Mouse (Mus musculus): Measurements from ENCODE around the gene Lrrc8a. TPM values are rescaled to one million over a fixed set of nuclear protein-coding genes. Genes with fewer than 3 reads are reported as not detected.

Lrrc8a gene
- polyA plus RNA-seq, 2 experiments, result 18.8 to 47.2 TPM

DNA sequence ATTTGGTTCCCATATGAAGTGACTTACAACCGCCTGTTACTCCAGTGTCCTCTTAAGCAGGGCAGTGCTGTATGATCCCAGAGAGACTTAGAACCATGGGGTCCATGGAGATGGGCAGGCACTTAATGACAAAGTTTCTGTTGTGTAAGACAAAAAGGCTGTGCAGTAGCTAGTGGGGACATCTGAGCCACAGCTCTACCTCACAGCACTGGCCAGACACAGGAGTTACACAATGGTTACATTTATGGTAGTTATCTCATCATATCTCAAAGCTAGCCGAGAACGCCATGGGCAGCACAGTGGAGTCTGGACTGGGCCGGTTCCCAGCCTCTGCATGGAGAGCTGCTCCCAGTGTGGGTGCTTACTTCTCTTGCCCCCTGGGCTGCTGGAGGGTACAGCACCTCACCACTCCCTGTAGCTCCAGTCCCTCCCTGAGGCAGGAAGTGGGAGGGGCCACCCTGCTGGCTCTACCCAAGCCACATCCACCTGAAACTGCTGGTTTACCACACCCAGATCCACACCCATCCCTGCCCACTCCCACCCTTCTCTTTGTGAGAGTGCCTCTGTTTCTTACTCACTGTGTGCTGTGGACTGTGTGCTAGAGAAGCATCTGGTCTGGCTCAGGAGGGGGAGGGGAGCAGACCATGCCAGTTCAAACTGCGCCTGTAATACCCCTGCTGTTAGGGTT, 14.0 kb downstream of the Lrrc8a start:
- WGBS, result 75% methylated on average over 5 of the region's 5 CpGs
- Histone ChIP-seq H3K27me3 (ENCODE audit: control insufficient read depth, insufficient read depth, low read length) (no peaks in the 10 kb centered on the region), H3K27ac (replicated peaks; ENCODE audit: low read depth, low read length) (no peak overlapping the region), H3K9ac (ENCODE audit: low read depth, low read length, severe bottlenecking) (no peak overlapping the region), H3K4me1 (ENCODE audit: control insufficient read depth, insufficient read depth, low read length) (no peaks in the 10 kb centered on the region), H3K36me3 (ENCODE audit: control insufficient read depth, insufficient read depth, low read length) (peaks cover 67% of the 10 kb centered on the region), H3K9me3 (ENCODE audit: control insufficient read depth, low read length) (no peaks in the 10 kb centered on the region), H3K4me3 (replicated peaks; ENCODE audit: low read length) (no peak overlapping the region), H3K4me2 (replicated peaks; ENCODE audit: low read depth, low read length, severe bottlenecking) (no peak overlapping the region)
- TF ChIP-seq POLR2A (IDR thresholded peaks at IDR 0.05; ENCODE audit: borderline replicate concordance, extremely low read depth, insufficient read depth, insufficient read length), result no peak
- DNase-seq (ENCODE audit: low spot score) (no peak), ATAC-seq (ENCODE audit: low FRiP score, low read depth) (no peak)

DNA sequence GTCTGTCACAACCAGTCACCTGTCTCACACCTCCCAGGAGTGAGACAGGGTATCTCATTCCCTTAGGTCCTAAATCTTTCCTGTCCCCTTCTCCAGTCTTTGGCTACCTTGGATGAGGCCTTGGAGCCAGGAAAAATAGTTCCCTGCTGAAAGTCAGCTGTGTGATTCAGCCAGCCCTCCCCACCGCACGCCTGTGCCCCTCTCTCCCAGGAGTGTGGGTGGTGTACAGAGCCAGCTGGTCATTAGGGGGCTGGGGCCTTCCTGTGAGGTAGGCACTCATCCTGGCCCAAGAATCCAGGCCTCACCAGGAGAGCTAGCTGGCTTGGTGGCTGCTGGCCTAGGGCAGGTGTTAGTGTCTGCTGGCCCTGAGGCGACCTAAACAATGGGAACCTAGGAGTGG, 15.0 kb downstream of the Lrrc8a start:
- no peak overlapping the region for H3K4me2 ChIP-seq (replicated peaks; ENCODE audit: low read depth, low read length, severe bottlenecking)
- H3K9me3 ChIP-seq (ENCODE audit: control insufficient read depth, low read length), result no peaks in the 10 kb centered on the region
- no peaks in the 10 kb centered on the region for H3K27me3 ChIP-seq (ENCODE audit: control insufficient read depth, insufficient read depth, low read length)
- TF ChIP-seq POLR2A (IDR thresholded peaks at IDR 0.05; ENCODE audit: borderline replicate concordance, extremely low read depth, insufficient read depth, insufficient read length), result no peak
- no peaks in the 10 kb centered on the region for H3K4me1 ChIP-seq (ENCODE audit: control insufficient read depth, insufficient read depth, low read length)
- WGBS, result 80% methylated on average over 3 of the region's 3 CpGs
- no peak overlapping the region for H3K9ac ChIP-seq (ENCODE audit: low read depth, low read length, severe bottlenecking)
- no peak for DNase-seq (ENCODE audit: low spot score)
- no peak for ATAC-seq (ENCODE audit: low FRiP score, low read depth)
- H3K36me3 ChIP-seq (ENCODE audit: control insufficient read depth, insufficient read depth, low read length), result peaks cover 73% of the 10 kb centered on the region
- no peak overlapping the region for H3K27ac ChIP-seq (replicated peaks; ENCODE audit: low read depth, low read length)
- no peak overlapping the region for H3K4me3 ChIP-seq (replicated peaks; ENCODE audit: low read length)

DNA sequence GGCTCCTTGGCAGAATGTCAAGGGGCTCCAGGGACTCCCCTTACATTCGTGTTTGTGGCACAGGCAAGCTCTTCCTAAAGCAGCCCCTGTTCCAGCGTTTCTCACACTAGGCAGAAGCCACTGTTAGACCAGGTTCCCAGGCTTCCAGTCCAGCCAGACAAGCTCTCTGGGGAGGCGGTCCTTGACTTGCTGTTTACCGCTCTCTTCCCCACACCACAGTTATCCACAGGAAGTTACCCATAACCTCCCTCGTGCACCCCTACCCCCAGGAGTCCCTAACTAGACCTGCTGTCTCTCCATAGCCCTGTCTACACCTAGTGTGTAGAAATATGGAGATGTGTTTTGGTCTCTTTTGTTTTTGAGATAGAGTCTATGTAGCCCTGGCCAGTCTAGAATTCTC, 16.3 kb downstream of the Lrrc8a start:
- Histone ChIP-seq H3K27ac (replicated peaks; ENCODE audit: low read depth, low read length) (no peak overlapping the region), H3K4me1 (ENCODE audit: control insufficient read depth, insufficient read depth, low read length) (0 out of 2 replicates have a peak, but pooled peaks cover 3% of the 10 kb centered on the region), H3K9me3 (ENCODE audit: control insufficient read depth, low read length) (no peaks in the 10 kb centered on the region), H3K4me2 (replicated peaks; ENCODE audit: low read depth, low read length, severe bottlenecking) (no peak overlapping the region), H3K27me3 (ENCODE audit: control insufficient read depth, insufficient read depth, low read length) (no peaks in the 10 kb centered on the region), H3K36me3 (ENCODE audit: control insufficient read depth, insufficient read depth, low read length) (peaks cover 75% of the 10 kb centered on the region), H3K4me3 (replicated peaks; ENCODE audit: low read length) (no peak overlapping the region), H3K9ac (ENCODE audit: low read depth, low read length, severe bottlenecking) (no peak overlapping the region)
- DNase-seq (ENCODE audit: low spot score) (no peak), ATAC-seq (ENCODE audit: low FRiP score, low read depth) (no peak)
- WGBS, result 68% methylated on average over 5 of the region's 5 CpGs
- TF ChIP-seq POLR2A (IDR thresholded peaks at IDR 0.05; ENCODE audit: borderline replicate concordance, extremely low read depth, insufficient read depth, insufficient read length), result no peak

DNA sequence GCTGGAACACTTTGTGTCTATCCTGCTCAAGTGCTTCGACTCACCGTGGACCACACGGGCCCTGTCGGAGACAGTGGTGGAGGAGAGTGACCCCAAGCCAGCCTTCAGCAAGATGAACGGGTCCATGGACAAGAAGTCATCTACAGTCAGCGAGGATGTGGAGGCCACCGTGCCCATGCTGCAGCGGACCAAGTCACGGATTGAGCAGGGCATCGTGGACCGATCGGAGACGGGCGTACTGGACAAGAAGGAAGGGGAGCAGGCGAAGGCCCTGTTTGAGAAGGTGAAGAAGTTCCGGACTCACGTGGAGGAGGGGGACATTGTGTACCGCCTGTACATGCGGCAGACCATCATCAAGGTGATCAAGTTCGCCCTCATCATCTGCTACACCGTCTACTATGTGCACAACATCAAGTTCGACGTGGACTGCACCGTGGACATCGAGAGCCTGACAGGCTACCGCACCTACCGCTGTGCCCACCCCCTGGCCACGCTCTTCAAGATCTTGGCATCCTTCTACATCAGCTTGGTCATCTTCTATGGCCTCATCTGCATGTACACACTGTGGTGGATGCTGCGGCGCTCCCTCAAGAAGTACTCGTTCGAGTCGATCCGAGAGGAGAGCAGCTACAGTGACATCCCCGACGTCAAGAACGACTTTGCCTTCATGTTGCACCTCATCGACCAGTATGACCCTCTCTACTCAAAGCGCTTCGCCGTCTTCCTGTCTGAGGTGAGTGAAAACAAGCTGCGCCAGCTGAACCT, 18.3 kb downstream of the Lrrc8a start:
- ATAC-seq (ENCODE audit: low FRiP score, low read depth) (no peak), DNase-seq (ENCODE audit: low spot score) (no peak)
- TF ChIP-seq POLR2A (IDR thresholded peaks at IDR 0.05; ENCODE audit: borderline replicate concordance, extremely low read depth, insufficient read depth, insufficient read length), result no peak
- no peak overlapping the region for H3K27ac ChIP-seq (replicated peaks; ENCODE audit: low read depth, low read length)
- H3K36me3 ChIP-seq (ENCODE audit: control insufficient read depth, insufficient read depth, low read length), result peaks cover 72% of the 10 kb centered on the region
- H3K9ac ChIP-seq (ENCODE audit: low read depth, low read length, severe bottlenecking), result no peak overlapping the region
- no peak overlapping the region for H3K4me3 ChIP-seq (replicated peaks; ENCODE audit: low read length)
- no peaks in the 10 kb centered on the region for H3K9me3 ChIP-seq (ENCODE audit: control insufficient read depth, low read length)
- H3K4me2 ChIP-seq (replicated peaks; ENCODE audit: low read depth, low read length, severe bottlenecking), result no peak overlapping the region
- H3K4me1 ChIP-seq (ENCODE audit: control insufficient read depth, insufficient read depth, low read length), result 0 out of 2 replicates have a peak, but pooled peaks cover 3% of the 10 kb centered on the region
- WGBS, result 97% methylated on average over 42 of the region's 42 CpGs
- no peaks in the 10 kb centered on the region for H3K27me3 ChIP-seq (ENCODE audit: control insufficient read depth, insufficient read depth, low read length)

GRCm38 (mm10) chr2:30256616-30257350, 19.3 kb downstream of the Lrrc8a start:
- Histone ChIP-seq H3K27ac (replicated peaks; ENCODE audit: low read depth, low read length) (no peak overlapping the region), H3K4me3 (replicated peaks; ENCODE audit: low read length) (no peak overlapping the region), H3K27me3 (ENCODE audit: control insufficient read depth, insufficient read depth, low read length) (no peaks in the 10 kb centered on the region), H3K4me1 (ENCODE audit: control insufficient read depth, insufficient read depth, low read length) (0 out of 2 replicates have a peak, but pooled peaks cover 3% of the 10 kb centered on the region), H3K36me3 (ENCODE audit: control insufficient read depth, insufficient read depth, low read length) (peaks cover 76% of the 10 kb centered on the region), H3K9ac (ENCODE audit: low read depth, low read length, severe bottlenecking) (no peak overlapping the region), H3K4me2 (replicated peaks; ENCODE audit: low read depth, low read length, severe bottlenecking) (no peak overlapping the region), H3K9me3 (ENCODE audit: control insufficient read depth, low read length) (no peaks in the 10 kb centered on the region)
- no peak for ATAC-seq (ENCODE audit: low FRiP score, low read depth)
- WGBS, result 95% methylated on average over 30 of the region's 30 CpGs
- no peak for DNase-seq (ENCODE audit: low spot score)
- TF ChIP-seq POLR2A (IDR thresholded peaks at IDR 0.05; ENCODE audit: borderline replicate concordance, extremely low read depth, insufficient read depth, insufficient read length), result no peak

All from limb, embryonic 14.5 days (tissue).